Mouse (Mus musculus): ENCODE data around the gene Golga7b.

- TF ChIP-seq CTCF (IDR thresholded peaks at IDR 0.05; ENCODE audit: borderline replicate concordance, insufficient read depth, low read length) (no peak), POLR2A (IDR thresholded peaks at IDR 0.05; ENCODE audit: low read depth, low read length) (no peak)
Measured at GRCm38 (mm10) chr19:42311332-42311731, 64.0 kb downstream of the Golga7b start.

Measured in embryonic fibroblast, embryonic 13.5 days (primary cell).